Mouse (Mus musculus) hindbrain, embryonic 14.5 days (tissue): ENCODE measurements around the gene Ebf3. TPM values are rescaled to one million over a fixed set of nuclear protein-coding genes. Genes with fewer than 3 reads are reported as not detected.
A peak's percentile ranks its signal among the peaks of the same experiment; 100 is the strongest.

Experiments
- ATAC-seq: fragments of 200-750 bp; cut with Nextera tagmentation; 2 replicates; pipeline ENCODE4 v1.8.0; 2017; ENCODE audit warnings: moderate number of reproducible peaks, mild to moderate bottlenecking, moderate TSS enrichment, moderate library complexity; ENCODE audit not compliant: low FRiP score
- DNase-seq: peaks from one replicate; pipeline ENCODE4 v3.0.0-alpha.2; 2015; ENCODE audit warnings: low spot score
- H3K27ac ChIP-seq: fragments of 300-500 bp; sonication (generic); 2 replicates; pipeline ENCODE4 v1.5.1; 2014; ENCODE audit warnings: mild to moderate bottlenecking, moderate library complexity
- H3K27me3 ChIP-seq: fragments of 300-500 bp; sonication (generic); 2 replicates; pipeline ENCODE4 v1.6.1; 2014; ENCODE audit warnings: mild to moderate bottlenecking, low read length, mixed read lengths; ENCODE audit not compliant: control insufficient read depth, insufficient read depth
- H3K36me3 ChIP-seq: fragments of 300-500 bp; sonication (generic); replicated peaks from 2 replicates; pipeline ENCODE4 v1.6.1; 2014; ENCODE audit not compliant: control insufficient read depth, insufficient read depth
- H3K4me1 ChIP-seq: fragments of 300-500 bp; sonication (generic); replicated peaks from 2 replicates; pipeline ENCODE4 v1.6.1; 2014; ENCODE audit warnings: antibody characterized with exemption, low read length, mixed read lengths; ENCODE audit not compliant: control insufficient read depth, insufficient read depth
- H3K4me2 ChIP-seq: fragments of 300-500 bp; sonication (generic); replicated peaks from 2 replicates; pipeline ENCODE4 v1.6.1; 2014; ENCODE audit warnings: mild to moderate bottlenecking, moderate library complexity
- H3K4me3 ChIP-seq: fragments of 300-500 bp; sonication (generic); replicated peaks from 2 replicates; pipeline ENCODE4 v1.5.1; 2014; ENCODE audit warnings: mild to moderate bottlenecking, low read length
- H3K9ac ChIP-seq: fragments of 300-500 bp; sonication (generic); 2 replicates; pipeline ENCODE4 v1.6.1; 2014
- H3K9me3 ChIP-seq: fragments of 300-500 bp; sonication (generic); 2 replicates; pipeline ENCODE4 v1.6.1; 2016; ENCODE audit warnings: low read length; ENCODE audit not compliant: control insufficient read depth
- WGBS: fragments of 180-500 bp; shearing (Covaris S2); extraction: QIAGEN DNeasy Blood & Tissue Kit; methylation state at CpG from one replicate; pipeline ENCODE4 v1.1.7; 2014; 5-methylcytosine and 5-hydroxymethylcytosine counted together
- polyA plus RNA-seq: library from polyadenylated mRNA; unstranded; fragments of >200 nt; fragmentation: Nextera tagmentation; extraction: Ambion mirVana; gene quantifications from 2 replicates; pipeline ENCODE4 v1.2.1, GENCODE M21; 2014

The Ebf3 gene
- polyA plus RNA-seq, 1 experiment from 2014 or later, result 32.8 TPM

DNA sequence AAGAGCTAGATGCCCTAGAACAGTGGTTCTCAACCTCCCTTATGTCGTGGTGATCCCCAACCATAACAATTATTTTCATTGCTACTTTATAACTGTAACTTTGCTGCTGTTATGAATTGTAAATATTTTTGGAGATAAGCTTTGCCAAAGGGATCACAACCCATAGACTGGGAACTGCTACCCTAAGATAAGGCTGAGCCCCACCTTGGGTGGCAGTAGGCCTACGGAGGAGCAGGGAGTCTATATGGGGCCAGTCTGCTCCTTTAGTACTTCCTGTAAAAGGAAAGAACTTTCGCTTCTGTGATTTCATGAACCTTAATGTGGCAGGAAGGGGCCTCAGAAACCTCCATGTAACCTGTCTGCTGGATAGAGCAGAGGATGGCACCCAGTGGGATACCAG, 90.4 kb downstream of the Ebf3 start:
- Histone ChIP-seq H3K9ac (no peak overlapping the region), H3K4me1 (peaks cover 52% of the 10 kb centered on the region), H3K4me3 (no peak overlapping the region), H3K9me3 (no peaks in the 10 kb centered on the region), H3K4me2 (no peak overlapping the region), H3K27me3 (no peaks in the 10 kb centered on the region), H3K36me3 (peaks cover 20% of the 10 kb centered on the region; the same call in 1 of the 2 replicates), H3K27ac (no peak overlapping the region)
- WGBS, result 91% methylated on average over 3 of the region's 3 CpGs
- ATAC-seq (no peak), DNase-seq (no peak)

DNA sequence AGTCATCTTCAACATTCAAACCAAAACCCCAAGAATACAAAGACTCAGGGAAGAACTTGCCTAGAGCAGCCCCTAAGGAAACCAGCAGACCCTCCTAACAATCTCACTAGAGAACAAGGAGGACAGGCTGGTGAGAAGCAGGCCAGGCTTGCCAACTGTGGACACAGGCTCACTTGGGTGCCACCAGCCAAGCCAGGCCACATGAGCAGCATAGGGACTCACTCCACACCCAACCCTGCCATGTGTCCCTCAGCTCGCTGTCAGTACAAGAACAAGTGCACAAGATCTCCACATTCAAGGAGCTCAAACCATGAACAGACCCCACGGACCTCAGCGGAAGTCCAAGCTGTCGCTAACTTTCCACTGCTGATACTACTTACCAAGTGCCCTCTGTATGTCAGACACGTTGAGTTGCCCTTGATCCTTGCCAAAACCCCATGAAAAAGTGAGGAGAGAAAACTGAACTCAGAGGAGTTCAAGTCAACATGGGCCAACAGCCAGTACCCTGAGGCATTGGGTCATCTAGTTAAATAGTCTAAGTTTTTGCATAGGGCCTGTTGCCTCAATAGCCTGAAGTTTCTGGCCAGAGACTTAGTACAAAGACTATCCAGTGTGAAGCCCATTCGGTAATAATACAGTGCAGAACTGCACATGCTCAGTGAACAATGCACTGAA, 91.3 kb downstream of the Ebf3 start:
- H3K4me2 ChIP-seq, result no peak overlapping the region
- peaks cover 29% of the 10 kb centered on the region for H3K36me3 ChIP-seq
- peaks cover 43% of the 10 kb centered on the region for H3K4me1 ChIP-seq

DNA sequence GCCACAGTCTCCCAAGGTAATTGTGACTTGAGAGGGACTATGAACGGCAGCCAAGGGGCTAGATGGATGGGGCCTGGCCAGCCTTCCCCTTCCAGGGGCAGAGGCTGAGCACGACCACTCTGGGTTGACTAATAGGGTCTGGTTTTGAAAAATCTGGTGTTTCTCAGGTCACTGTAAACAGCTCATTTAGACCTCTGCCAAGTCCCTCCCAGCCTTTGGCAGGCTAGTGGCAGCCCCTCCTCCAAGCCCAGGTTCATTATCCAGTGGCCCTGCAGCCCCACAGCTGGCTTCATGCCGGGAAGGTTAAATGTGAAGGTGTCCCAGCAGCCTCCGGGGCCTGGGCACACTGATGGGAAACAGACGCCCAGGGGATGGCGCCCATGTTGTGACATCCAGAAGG, 92.6 kb downstream of the Ebf3 start:
- H3K9me3 ChIP-seq, result no peaks in the 10 kb centered on the region
- no peak overlapping the region for H3K4me2 ChIP-seq
- H3K4me3 ChIP-seq, result no peak overlapping the region
- WGBS, result 17% methylated on average over 6 of the region's 6 CpGs
- H3K4me1 ChIP-seq, result peaks cover 29% of the 10 kb centered on the region
- H3K27ac ChIP-seq, result peak overlapping the region; percentile 61
- DNase-seq (peak; percentile 69), ATAC-seq (peak; percentile 52)
- H3K36me3 ChIP-seq, result peaks cover 30% of the 10 kb centered on the region
- no peaks in the 10 kb centered on the region for H3K27me3 ChIP-seq
- H3K9ac ChIP-seq, result 0 out of 2 replicates have a peak overlapping the region, but pooled peaks have one; percentile 9

More for the DNA sequence above, 91.3 kb downstream of the Ebf3 start:
- no peaks in the 10 kb centered on the region for H3K27me3 ChIP-seq
- 91% methylated on average over 6 of the region's 6 CpGs for WGBS
- ATAC-seq (no peak), DNase-seq (no peak)
- H3K9me3 ChIP-seq, result no peaks in the 10 kb centered on the region
- no peak overlapping the region for H3K27ac ChIP-seq
- no peak overlapping the region for H3K9ac ChIP-seq
- H3K4me3 ChIP-seq, result no peak overlapping the region

DNA sequence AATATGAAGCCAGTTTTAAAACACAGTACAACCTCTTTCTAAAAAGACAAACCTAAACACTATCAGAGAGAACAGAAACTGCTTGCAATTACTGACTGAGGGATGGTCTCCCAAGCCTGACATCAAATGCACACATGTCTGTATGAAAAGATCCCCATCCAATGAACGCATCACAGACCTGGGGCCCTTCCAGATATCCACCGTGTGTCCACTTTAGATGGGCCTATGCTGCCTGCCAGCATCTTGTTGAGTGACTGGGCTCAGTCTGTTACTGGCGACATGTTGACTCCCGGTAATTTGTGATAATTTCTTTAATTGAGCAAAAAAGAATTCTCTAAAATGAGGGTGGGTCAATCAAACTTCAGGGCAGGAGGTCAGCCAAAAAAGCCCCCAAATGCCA, 93.8 kb downstream of the Ebf3 start:
- DNase-seq (no peak), ATAC-seq (no peak)
- 70% methylated on average over 4 of the region's 4 CpGs for WGBS
- H3K4me2 ChIP-seq, result no peak overlapping the region
- no peaks in the 10 kb centered on the region for H3K9me3 ChIP-seq
- no peaks in the 10 kb centered on the region for H3K27me3 ChIP-seq
- H3K27ac ChIP-seq, result no peak overlapping the region; the same call in 1 of the 2 replicates
- peaks cover 20% of the 10 kb centered on the region for H3K4me1 ChIP-seq
- H3K9ac ChIP-seq, result no peak overlapping the region
- H3K36me3 ChIP-seq, result peaks cover 25% of the 10 kb centered on the region
- no peak overlapping the region for H3K4me3 ChIP-seq

DNA sequence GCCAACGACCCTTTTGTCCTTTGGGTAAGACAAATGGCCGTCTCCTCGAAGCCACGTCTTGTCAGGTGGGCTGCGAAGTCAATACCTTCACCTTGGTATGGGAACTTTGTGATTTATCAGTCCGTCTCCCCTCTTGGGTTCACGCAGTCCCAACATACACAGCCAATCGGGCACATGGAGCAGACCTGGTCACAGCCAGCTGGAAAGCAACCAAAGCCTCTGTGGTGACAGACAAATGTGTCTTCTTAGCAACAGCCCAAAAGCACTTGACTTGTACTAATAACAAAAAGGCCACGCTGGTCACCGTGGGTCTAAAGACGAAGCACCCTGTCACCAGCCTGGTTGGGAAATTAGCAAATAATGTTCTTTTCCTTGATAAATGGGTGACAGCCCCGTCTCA, 95.5 kb downstream of the Ebf3 start:
- Histone ChIP-seq H3K4me1 (peaks cover 20% of the 10 kb centered on the region), H3K4me3 (no peak overlapping the region), H3K4me2 (no peak overlapping the region), H3K9me3 (no peaks in the 10 kb centered on the region), H3K27me3 (no peaks in the 10 kb centered on the region), H3K36me3 (peaks cover 10% of the 10 kb centered on the region; the same call in 1 of the 2 replicates), H3K9ac (no peak overlapping the region), H3K27ac (no peak overlapping the region)
- no peak for DNase-seq
- no peak for ATAC-seq
- 83% methylated on average over 12 of the region's 12 CpGs for WGBS

DNA sequence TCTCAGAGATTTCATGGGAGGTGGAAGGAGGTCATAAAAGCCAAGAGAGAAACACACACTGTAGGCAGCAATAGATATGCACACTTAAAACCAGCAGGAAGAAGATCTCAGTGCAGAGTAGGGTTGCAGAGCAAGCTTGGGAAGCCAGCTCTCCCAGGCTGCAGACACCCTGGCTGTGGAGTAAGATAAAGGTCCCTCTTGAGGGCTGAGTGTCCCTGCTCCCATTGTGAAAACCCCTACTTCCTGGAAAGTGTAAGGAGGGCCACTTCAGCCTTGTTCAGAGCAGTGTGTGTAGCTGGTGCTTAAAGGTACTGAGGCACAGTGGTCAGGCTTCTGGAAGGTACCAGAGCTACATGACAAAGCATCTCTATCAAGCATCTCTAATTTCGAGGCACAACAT, 100.8 kb downstream of the Ebf3 start:
- Histone ChIP-seq H3K9ac (no peak overlapping the region), H3K27ac (peak overlapping the region; percentile 21; the same call in 1 of the 2 replicates), H3K4me3 (no peak overlapping the region), H3K27me3 (no peaks in the 10 kb centered on the region), H3K4me2 (no peak overlapping the region), H3K36me3 (peaks cover 12% of the 10 kb centered on the region; the same call in 1 of the 2 replicates), H3K9me3 (no peaks in the 10 kb centered on the region), H3K4me1 (peaks cover 37% of the 10 kb centered on the region)
- no peak for DNase-seq
- WGBS, result 87% methylated on average over 1 of the region's 1 CpGs
- ATAC-seq, result no peak

DNA sequence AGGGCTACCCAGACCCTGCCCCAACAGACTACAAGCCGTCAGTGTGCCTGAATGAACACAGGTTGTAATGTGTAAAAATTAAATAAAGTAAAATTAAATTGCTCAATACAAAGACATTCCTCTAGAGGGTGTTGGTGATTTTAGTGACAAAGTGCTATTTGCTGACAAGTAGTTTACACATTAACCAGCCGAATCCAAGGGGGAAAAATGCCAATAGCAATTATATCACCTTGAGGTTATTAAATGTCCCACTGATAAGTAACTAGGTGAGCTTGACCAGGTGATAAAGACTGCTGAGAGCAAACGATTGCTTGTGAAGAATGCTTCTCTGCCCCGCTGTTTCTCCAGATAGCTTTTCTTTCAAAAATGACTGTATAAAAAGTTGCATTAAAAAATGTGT, 102.9 kb downstream of the Ebf3 start:
- 64% methylated on average over 4 of the region's 4 CpGs for WGBS
- Histone ChIP-seq H3K36me3 (peaks cover 6% of the 10 kb centered on the region; the same call in 1 of the 2 replicates), H3K27me3 (no peaks in the 10 kb centered on the region), H3K9ac (no peak overlapping the region), H3K4me2 (no peak overlapping the region), H3K27ac (0 out of 2 replicates have a peak overlapping the region, but pooled peaks have one; percentile 21), H3K4me1 (peaks cover 58% of the 10 kb centered on the region), H3K4me3 (no peak overlapping the region), H3K9me3 (no peaks in the 10 kb centered on the region)
- no peak for ATAC-seq
- no peak for DNase-seq

DNA sequence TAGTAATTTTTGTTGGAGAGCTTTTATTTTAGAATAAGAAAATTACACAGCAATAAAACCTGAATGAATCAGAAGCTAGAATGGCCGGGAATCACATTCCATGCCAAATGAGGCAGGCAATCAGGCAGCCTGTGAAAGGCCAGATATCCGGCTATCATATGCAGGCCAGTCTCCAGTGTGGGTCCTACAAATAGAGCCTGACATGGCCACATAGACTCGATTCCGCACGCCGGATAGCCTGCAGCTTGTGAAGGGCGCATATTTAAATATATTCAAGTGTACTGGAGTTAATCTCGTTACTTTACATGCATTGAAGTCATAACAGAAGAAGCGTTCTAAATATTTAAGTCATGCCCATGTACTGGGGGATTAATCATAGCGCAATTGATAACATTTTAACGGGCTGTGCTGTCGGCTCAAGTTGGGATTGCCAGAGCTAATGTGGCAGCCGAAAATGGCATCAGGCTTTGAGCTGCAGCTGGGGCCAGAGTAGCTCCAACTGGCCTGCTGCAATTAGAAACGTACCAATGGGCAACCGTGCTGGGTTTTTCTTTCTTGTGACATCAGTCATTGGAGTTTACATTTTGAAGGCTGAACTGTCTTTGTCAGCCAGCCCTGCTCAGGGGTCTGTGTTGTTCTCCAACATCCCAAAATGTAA, 104.4 kb downstream of the Ebf3 start:
- Histone ChIP-seq H3K27ac (peak overlapping the region; percentile 75), H3K36me3 (peaks cover 10% of the 10 kb centered on the region; the same call in 1 of the 2 replicates), H3K9ac (no peak overlapping the region), H3K9me3 (no peaks in the 10 kb centered on the region), H3K27me3 (no peaks in the 10 kb centered on the region), H3K4me2 (no peak overlapping the region), H3K4me1 (peaks cover 71% of the 10 kb centered on the region), H3K4me3 (no peak overlapping the region)
- 31% methylated on average over 15 of the region's 15 CpGs for WGBS
- ATAC-seq, result no peak
- DNase-seq, result no peak

DNA sequence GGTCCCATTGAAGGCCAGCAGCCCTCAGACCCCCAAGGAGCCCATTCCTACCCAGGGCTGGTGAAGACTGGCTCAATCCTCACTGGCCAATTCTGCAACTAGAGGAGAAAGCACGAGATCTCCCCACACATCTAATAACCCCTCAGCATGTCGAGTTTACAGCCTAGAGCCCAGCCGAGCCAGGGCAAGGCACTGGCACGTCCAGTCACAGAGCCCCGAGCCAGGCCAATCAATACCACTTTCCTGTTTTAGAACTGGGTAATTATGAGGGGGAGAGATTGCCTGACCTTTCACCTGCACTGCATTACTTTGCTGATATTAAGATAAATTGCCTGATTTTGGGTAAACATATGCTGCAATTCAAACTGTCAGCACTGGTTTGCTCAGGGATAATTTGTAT, 105.7 kb downstream of the Ebf3 start:
- no peak for ATAC-seq
- H3K27me3 ChIP-seq, result no peaks in the 10 kb centered on the region
- peaks cover 10% of the 10 kb centered on the region; the same call in 1 of the 2 replicates for H3K36me3 ChIP-seq
- H3K4me1 ChIP-seq, result peaks cover 81% of the 10 kb centered on the region
- 60% methylated on average over 5 of the region's 5 CpGs for whole genome bisulfite sequencing
- no peak overlapping the region for H3K4me2 ChIP-seq
- no peak for DNase-seq
- no peaks in the 10 kb centered on the region for H3K9me3 ChIP-seq
- H3K4me3 ChIP-seq, result no peak overlapping the region
- H3K9ac ChIP-seq, result no peak overlapping the region
- peak overlapping the region; percentile 75 for H3K27ac ChIP-seq
